Mouse (Mus musculus) layer of hippocampus, postnatal 25 days (tissue): Measurements from ENCODE around the gene Ptms. TPM values are rescaled to one million over a fixed set of nuclear protein-coding genes. Genes with fewer than 3 reads are reported as not detected.
A peak's percentile ranks its signal among the peaks of the same experiment; 100 is the strongest.
"Not testable (repeated sequence)": the region's sequence is repeated elsewhere in the genome, so short reads cannot be mapped to it uniquely, and the experiment has no call there.

Source experiments
- DNase-seq, 2 experiments: peaks; one replicate each; pipeline ENCODE4 v3.0.0; 2022; ENCODE audit warnings: mixed read lengths in 2 of 2, low spot score in 1 of 2; ENCODE audit errors: extremely low spot score in 1 of 2
- total RNA-seq, 2 experiments: library from RNA; stranded (reverse); gene quantifications; 2 replicates each; pipeline ENCODE4 v1.2.3; 2021

Gene Ptms
- total RNA-seq, 2 experiments from 2014 or later = 1,178 to 1,233 TPM

- DNase-seq = no peak
Measured at GRCm38 (mm10) chr6:124910032-124910431, 9.9 kb downstream of the Ptms start.

DNA sequence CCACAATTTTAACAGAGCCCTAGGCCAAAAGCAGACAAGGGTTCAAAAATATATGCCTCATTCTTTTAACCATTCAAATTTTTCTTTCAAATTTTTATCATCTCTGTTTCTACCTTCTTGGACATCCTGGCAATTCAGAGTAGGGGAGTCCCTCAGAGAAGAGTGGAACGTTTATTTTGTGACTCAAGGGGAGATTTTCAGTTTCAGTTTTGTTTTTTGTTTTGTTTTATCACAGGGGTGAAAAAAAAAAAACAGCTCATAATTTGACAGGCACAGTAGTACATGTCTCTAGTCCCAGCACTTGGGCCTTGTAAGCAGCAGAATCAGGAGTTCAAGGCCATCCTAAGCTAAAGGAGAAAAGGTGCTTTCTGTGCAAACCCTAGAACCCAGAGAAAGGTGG lies 12.1 kb downstream of the Ptms start:
- DNase-seq = no peak

- no peak for DNase-seq
Measured at GRCm38 (mm10) chr6:124904991-124905860, 14.7 kb downstream of the Ptms start.

GRCm38 (mm10) chr6:124904161-124904981 lies 15.5 kb downstream of the Ptms start:
- DNase-seq = peak in 1 of 2 experiments; percentile 33

DNA sequence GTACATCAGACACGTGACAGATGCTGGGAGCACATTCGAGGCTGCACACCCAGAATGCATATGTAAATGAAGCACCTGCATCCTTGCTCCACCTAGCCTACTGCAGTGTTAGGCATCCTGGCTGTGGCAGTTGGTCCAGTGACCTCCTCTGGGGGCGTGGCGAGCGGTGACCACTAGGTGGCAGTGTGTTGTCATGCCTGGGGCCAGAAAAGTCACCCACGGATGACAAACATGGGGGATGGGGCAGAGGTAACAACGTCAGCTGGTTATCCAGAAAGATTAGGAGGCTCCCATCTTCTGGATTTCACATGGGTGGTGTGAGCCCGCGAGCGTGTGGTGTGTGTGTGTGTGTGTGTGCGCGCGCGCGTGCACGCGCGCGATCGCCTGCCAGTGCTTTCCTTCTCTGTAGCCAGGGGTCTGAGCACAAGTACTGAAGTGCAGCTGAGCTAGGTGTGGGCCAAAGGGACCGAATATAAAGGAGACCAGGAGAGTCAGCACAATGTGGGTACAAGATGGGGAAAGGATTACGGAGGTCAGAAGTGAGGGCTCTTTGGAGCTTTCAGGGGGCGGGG lies 16.2 kb downstream of the Ptms start:
- peak; percentile 93 to 95 for DNase-seq

DNA sequence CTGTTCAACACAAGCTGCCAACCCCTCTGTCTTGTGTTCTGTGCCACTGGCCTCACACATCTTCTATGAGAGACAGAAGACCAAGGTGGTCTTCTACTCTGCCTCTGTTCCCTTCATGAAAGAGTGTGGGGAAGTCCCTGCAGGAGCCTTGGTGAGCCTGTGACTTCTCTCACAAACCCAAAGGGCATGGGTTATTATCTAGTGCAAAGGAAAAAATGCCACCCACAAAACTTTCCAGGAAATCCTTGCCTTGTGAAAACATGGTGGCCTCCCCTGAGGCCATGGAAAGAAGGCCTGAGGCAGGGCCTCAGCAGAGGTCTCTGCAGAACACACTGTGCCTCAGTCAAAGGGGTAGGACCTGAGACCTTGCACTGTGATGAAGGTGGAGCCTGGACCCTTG lies 18.1 kb downstream of the Ptms start:
- no peak for DNase-seq

GRCm38 (mm10) chr6:124900801-124901480 lies 19.0 kb downstream of the Ptms start:
- DNase-seq = no peak

- DNase-seq = no peak
Measured at GRCm38 (mm10) chr6:124900056-124900800, 19.7 kb downstream of the Ptms start.

GRCm38 (mm10) chr6:124898359-124898758 lies 21.5 kb downstream of the Ptms start:
- no peak for DNase-seq

- not testable (repeated sequence) for DNase-seq
Measured at GRCm38 (mm10) chr6:124894113-124894512, 25.8 kb downstream of the Ptms start.

DNA sequence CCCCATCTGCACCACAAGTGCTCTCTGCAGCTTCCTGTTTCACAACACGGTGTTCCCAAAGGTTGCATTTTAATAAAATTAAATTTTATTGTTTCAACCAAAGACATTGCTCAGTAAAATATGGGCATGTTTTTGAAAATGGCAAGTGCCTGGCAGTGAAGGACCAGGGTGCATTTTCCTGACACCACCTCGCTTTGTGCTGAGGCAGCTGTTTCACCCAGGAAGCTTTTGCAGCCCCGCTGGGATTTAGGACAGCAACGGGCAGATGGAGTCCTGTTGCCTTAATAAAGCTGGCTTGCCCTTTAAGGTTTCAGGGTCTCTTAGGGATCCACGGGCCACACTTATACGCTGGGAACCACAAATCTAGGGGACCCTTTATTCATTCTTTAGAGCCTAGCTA lies 28.9 kb downstream of the Ptms start:
- DNase-seq = no peak

DNA sequence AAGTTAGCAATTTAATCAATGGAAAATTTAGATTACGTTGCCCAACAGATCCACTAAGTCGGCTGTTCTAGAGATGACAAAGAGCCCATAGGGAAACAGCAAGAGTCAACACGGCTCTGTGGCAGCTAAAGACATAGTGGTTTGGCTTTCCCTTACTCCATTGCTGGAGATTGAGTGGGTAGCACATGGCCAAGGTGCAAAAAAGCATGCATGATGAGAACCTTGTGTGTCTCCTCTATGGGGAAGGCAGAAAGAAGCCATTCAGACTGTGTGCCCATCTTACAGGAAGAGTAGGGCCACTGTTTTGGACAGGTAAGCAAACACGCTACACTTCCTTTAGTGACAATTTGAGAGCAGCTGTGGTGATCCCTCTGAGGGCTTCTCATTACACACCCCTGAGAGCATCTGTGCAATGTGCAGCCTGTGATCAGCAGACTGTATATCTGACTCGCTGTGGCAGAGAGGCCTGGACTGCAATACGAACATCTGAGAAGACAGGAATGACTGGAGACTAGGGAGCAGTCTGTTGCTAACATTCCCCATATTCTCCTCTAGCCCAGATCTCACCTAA lies 31.3 kb downstream of the Ptms start:
- no peak for DNase-seq

DNA sequence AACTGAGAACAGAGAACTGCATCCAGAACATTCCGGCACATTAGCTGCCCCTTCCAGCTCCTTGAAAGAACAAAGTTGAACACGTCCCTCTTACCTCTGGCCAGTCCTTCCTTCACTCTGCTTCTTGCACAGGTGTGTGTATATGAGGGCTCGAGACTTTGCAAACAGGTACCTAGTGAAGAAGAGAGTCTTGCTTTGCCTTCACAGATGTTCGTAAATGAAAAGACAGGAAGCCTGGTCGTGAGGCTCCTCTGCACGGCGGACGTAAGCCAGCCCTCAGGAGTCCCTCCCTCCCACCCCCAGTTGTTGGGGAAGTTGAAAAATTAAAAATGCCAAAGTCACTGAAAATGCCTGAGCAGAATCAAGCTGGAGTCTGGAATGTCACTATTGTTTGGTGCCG lies 31.9 kb downstream of the Ptms start, which contains the start of gene Cd4:
Gene Cd4 (minus strand): TSS at position 236 of the 400 bp plus-strand sequence.
- no peak for DNase-seq

GRCm38 (mm10) chr6:124885956-124886381 lies 33.9 kb downstream of the Ptms start:
- DNase-seq = no peak

DNA sequence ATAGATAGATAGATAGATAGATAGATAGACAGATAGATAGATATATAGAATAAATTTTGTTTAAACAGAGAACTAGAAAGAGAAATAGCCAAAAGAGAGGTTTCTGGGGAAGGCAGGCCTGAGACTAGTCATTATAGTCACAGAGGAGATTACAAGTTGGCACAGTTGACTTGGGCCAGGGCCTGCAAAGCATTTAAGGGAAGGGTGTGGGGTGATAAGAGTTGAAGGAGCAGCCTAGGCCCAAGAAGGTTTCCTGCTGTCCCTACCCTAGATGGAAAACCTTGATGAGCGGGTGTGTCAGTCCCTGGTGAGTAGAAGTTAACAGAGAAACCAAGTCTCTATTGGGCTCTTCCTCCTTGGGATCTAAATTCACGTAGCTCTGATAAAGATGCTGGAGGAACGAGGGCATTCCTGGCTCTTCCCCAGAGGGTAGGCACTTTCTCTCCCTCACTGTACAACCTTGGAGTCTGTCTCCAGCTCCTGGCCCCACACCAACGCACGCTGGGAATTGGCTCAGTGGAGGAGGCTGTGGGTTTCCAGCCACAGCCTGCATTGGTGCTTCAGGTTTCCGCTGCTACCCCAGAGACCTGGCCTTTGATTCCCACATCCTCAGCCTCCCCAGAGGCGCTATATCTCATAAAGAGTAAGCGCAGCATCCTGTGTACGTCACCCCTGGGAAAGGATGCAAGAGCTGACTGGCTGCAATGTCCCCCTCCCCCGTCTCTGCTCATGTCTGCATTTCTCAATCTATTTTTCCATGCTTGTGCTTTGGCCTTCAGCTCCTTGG lies 35.0 kb downstream of the Ptms start:
- no peak for DNase-seq

- DNase-seq = no peak
Measured at GRCm38 (mm10) chr6:124883351-124883750, 36.6 kb downstream of the Ptms start.

GRCm38 (mm10) chr6:124881821-124882220 lies 38.1 kb downstream of the Ptms start:
- no peak for DNase-seq

- no peak for DNase-seq
Measured at GRCm38 (mm10) chr6:124879390-124879789, 40.5 kb downstream of the Ptms start.

DNA sequence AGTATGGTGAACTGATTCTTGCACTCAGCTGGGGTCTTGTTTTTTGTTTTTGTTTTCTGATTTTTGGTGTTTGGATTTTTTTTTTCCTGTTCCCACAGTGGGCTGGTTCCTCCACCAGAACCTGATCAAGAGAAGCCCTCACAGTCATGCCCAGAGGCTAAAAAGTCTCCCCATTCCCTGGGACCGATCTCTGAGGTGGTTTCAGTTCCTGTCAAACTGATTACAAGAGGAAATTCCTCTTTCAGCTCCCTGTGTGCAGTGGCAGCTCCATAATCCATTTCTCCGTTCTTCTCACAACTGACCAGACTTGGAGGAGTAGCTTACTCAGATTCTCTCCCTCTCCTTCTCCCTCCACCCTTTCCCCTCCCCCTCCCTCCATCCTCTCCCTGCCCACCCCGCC lies 45.6 kb downstream of the Ptms start:
- no peak for DNase-seq
